Mouse (Mus musculus) limb, embryonic 15.5 days (tissue): ENCODE results near the gene Pdcd1lg2. TPM values are rescaled to one million over a fixed set of nuclear protein-coding genes. Genes with fewer than 3 reads are reported as not detected.
A peak's percentile ranks its signal among the peaks of the same experiment; 100 is the strongest.

Experiments used
- ATAC-seq: fragments of 200-750 bp; cut with Nextera tagmentation; 2 replicates; pipeline ENCODE4 v1.8.0; 2017; ENCODE audit warnings: low read depth, moderate TSS enrichment; ENCODE audit not compliant: insufficient number of reproducible peaks, low FRiP score, low TSS enrichment
- H3K27ac ChIP-seq: fragments of 300-500 bp; sonication (generic); 2 replicates; pipeline ENCODE4 v1.5.1; 2015; ENCODE audit warnings: moderate library complexity, mild to moderate bottlenecking, inconsistent platforms
- H3K27me3 ChIP-seq: fragments of 300-500 bp; sonication (generic); 2 replicates; pipeline ENCODE4 v1.6.1; 2015; ENCODE audit warnings: inconsistent platforms
- H3K36me3 ChIP-seq: fragments of 300-500 bp; sonication (generic); 2 replicates; pipeline ENCODE4 v1.6.1; 2015; ENCODE audit warnings: inconsistent platforms
- H3K4me1 ChIP-seq: fragments of 300-500 bp; sonication (generic); 2 replicates; pipeline ENCODE4 v1.6.1; 2015; ENCODE audit warnings: inconsistent platforms
- H3K4me2 ChIP-seq: fragments of 300-500 bp; sonication (generic); 2 replicates; pipeline ENCODE4 v1.6.1; 2015; ENCODE audit warnings: mild to moderate bottlenecking, inconsistent platforms
- H3K4me3 ChIP-seq: fragments of 300-500 bp; sonication (generic); 2 replicates; pipeline ENCODE4 v1.5.1; 2015; ENCODE audit warnings: mild to moderate bottlenecking, inconsistent platforms
- H3K9ac ChIP-seq: fragments of 300-500 bp; sonication (generic); 2 replicates; pipeline ENCODE4 v1.6.1; 2015; ENCODE audit warnings: inconsistent platforms
- H3K9me3 ChIP-seq: fragments of 300-500 bp; sonication (generic); 2 replicates; pipeline ENCODE4 v1.6.1; 2016; ENCODE audit warnings: inconsistent platforms
- WGBS: fragments of 180-500 bp; shearing (Covaris S2); methylation state at CpG from one replicate; pipeline ENCODE4 v1.1.7; 2015; 5-methylcytosine and 5-hydroxymethylcytosine counted together
- polyA plus RNA-seq: library from polyadenylated mRNA; unstranded; fragments of >200 nt; fragmentation: Nextera tagmentation; extraction: Ambion mirVana; gene quantifications from 2 replicates; pipeline ENCODE4 v1.2.1, GENCODE M21; 2015

Pdcd1lg2 gene
- polyA plus RNA-seq, 1 experiment from 2014 or later: not detected

DNA sequence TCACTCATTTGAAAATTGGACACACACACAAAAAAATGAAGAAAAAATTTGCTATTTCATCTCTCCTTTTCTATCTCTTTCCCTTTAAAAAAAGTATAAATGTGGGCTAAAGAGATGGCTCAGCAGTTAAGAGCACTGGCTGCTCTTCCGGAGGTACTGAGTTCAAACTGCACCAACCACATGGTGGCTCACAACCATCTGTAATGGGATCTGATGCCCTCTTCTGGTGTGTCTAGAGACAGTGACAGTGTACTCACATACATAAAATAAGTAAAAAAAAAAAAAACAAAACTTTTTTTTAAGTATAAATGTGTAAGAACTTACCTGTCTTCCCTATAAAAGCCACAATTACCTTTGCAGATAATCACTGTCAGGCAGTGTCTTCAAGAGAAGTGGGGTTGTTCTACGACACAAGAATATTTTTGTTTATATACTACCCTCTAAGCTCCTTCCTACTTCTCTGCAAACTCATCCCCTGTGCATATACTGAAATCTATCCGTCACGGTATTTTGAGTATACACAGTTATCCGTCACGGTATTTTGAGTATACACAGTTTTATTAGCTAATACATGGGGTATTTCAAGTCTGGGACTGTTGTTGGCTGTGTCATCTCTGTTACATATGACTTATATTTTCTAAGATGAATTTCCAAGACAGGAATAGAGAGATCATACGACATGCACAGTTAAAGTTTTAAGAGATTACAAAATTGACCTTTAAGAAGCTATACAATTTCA is 40.0 kb upstream of the Pdcd1lg2 start:
- H3K9ac ChIP-seq: no peak overlapping the region
- H3K9me3 ChIP-seq: no peaks in the 10 kb centered on the region
- H3K27me3 ChIP-seq: no peaks in the 10 kb centered on the region
- H3K4me3 ChIP-seq: no peak overlapping the region
- no peak overlapping the region for H3K27ac ChIP-seq
- H3K4me2 ChIP-seq: no peak overlapping the region
- H3K36me3 ChIP-seq: no peaks in the 10 kb centered on the region
- ATAC-seq: no peak
- 82% methylated on average over 7 of the region's 7 CpGs for WGBS
- H3K4me1 ChIP-seq: peaks cover 5% of the 10 kb centered on the region; the same call in 1 of the 2 replicates

DNA sequence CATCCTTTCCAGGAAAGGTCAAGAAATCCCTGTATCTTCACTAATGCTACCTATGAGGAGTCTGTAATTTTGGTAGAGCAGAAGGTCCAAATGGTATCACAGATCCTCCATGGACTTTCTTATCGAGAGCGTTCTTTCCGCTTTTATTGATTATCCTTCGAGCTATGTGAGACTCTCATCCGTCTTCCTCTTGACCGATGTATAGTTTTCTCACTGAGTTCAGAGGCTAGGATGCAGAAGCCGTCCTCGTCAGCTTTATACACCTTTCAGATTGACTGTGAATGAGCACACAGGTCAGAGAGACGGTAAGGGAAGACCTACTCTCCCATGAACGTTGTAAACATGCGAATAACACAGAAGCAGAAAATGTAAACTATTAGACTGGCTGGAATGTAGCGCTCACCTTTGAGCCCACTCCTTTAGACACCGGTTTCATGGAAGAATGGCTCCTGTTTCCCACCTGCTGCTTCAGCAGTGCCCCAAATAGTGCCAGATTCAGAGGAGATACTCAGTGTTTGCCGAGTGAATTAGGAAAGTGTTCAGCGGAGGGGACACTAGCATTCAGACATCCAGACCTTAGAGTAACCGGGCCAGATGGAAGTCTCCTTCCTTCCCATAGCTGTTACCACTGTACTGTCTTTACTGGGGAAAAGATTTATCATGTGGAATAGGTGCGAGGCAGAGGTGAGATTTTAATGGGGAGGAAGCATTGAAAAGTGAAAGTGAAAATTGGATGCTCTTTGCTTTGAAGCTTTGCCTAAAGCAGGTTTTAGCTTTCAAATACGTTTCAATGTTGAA is 39.2 kb upstream of the Pdcd1lg2 start:
- H3K27ac ChIP-seq: no peak overlapping the region; the same call in 1 of the 2 replicates
- H3K36me3 ChIP-seq: no peaks in the 10 kb centered on the region
- H3K4me3 ChIP-seq: 0 out of 2 replicates have a peak overlapping the region, but pooled peaks have one; percentile 0

DNA sequence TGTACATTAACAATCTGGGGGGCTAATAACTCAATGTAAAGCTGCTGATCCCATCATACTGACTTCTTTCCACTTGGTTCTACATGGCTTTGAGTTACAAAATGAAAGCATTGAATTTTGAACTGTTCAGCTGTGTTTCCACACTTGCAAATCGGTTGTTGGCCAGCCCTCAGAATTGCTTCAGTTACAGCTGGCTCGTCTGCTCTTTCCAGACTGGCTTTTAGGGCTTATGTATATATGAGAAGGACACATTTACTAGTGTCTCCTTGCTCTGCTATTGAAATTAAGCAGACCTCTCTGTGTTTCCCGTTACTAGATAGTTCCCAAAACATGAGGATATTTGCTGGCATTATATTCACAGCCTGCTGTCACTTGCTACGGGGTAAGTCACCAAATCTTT is 38.6 kb upstream of the Pdcd1lg2 start:
- no peaks in the 10 kb centered on the region for H3K27me3 ChIP-seq
- 32% methylated on average over 4 of the region's 4 CpGs for WGBS
- no peaks in the 10 kb centered on the region for H3K36me3 ChIP-seq
- H3K4me1 ChIP-seq: 0 out of 2 replicates have a peak, but pooled peaks cover 3% of the 10 kb centered on the region
- H3K4me3 ChIP-seq: 0 out of 2 replicates have a peak overlapping the region, but pooled peaks have one; percentile 0
- H3K4me2 ChIP-seq: peak overlapping the region; percentile 13
- no peak overlapping the region for H3K9ac ChIP-seq
- no peaks in the 10 kb centered on the region for H3K9me3 ChIP-seq
- ATAC-seq: no peak
- H3K27ac ChIP-seq: no peak overlapping the region; the same call in 1 of the 2 replicates

More for the DNA sequence above, 39.2 kb upstream of the Pdcd1lg2 start:
- no peaks in the 10 kb centered on the region for H3K9me3 ChIP-seq
- ATAC-seq: no peak
- peaks cover 5% of the 10 kb centered on the region; the same call in 1 of the 2 replicates for H3K4me1 ChIP-seq
- peak overlapping the region; percentile 13 for H3K4me2 ChIP-seq
- no peak overlapping the region for H3K9ac ChIP-seq
- H3K27me3 ChIP-seq: no peaks in the 10 kb centered on the region
- WGBS: 73% methylated on average over 18 of the region's 18 CpGs

DNA sequence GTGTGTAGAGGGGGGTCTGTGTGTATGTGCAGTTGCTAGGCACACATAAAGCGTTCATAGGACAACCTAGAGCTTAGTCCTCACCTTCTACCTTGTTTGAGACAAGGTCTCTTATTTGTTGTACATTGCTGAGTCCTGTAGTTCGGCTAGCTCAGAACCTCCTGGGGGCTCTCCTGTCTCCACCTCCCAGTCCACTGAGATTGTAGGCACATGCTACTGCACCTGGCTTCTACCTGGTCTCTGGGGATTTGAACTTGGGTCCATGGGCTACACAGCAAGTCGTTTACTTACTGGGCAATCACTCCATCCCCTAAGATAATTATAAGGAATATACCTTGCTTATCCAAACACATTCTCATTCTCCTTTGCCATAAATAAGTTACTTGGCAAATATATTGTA is 38.1 kb upstream of the Pdcd1lg2 start:
- no peak for ATAC-seq
- H3K4me2 ChIP-seq: no peak overlapping the region

DNA sequence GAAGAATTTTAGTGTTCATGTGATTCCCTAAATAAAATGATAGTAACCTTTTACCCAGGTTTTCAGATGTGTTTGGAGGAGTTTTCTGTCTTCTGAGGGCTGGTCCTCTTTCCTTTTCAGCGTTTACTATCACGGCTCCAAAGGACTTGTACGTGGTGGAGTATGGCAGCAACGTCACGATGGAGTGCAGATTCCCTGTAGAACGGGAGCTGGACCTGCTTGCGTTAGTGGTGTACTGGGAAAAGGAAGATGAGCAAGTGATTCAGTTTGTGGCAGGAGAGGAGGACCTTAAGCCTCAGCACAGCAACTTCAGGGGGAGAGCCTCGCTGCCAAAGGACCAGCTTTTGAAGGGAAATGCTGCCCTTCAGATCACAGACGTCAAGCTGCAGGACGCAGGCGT is 37.3 kb upstream of the Pdcd1lg2 start:
- Histone ChIP-seq H3K27me3 (no peaks in the 10 kb centered on the region), H3K9ac (no peak overlapping the region), H3K4me1 (no peaks in the 10 kb centered on the region), H3K4me2 (peak overlapping the region; percentile 29), H3K9me3 (no peaks in the 10 kb centered on the region), H3K36me3 (no peaks in the 10 kb centered on the region), H3K4me3 (no peak overlapping the region), H3K27ac (no peak overlapping the region)
- 38% methylated on average over 11 of the region's 11 CpGs for WGBS
- ATAC-seq: no peak

More for the DNA sequence above, 38.1 kb upstream of the Pdcd1lg2 start:
- no peak overlapping the region for H3K9ac ChIP-seq
- WGBS: 84% methylated on average over 3 of the region's 3 CpGs
- H3K4me3 ChIP-seq: no peak overlapping the region
- no peak overlapping the region for H3K27ac ChIP-seq
- H3K9me3 ChIP-seq: no peaks in the 10 kb centered on the region
- no peaks in the 10 kb centered on the region for H3K36me3 ChIP-seq
- no peaks in the 10 kb centered on the region for H3K4me1 ChIP-seq
- no peaks in the 10 kb centered on the region for H3K27me3 ChIP-seq

DNA sequence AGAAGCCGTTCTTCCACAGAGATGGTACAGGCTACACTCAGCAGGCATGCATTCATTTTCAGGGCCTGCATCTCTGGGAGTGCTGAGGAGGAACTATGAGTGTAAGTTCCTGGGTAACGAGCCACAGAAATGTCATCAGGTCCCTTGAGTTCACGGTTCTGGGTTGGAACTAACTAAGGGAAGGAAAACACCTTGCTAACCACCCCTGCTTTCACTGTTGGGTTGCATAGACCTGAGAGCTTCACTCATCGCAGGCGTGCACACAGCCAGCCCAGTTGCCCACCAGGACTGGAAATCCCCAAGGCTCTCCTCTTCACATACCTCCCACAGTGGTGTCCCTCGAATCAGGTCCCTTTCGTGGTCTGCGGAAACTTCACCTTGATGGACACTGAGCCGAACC is 35.8 kb upstream of the Pdcd1lg2 start:
- no peak overlapping the region for H3K27ac ChIP-seq
- WGBS: 86% methylated on average over 9 of the region's 9 CpGs
- H3K4me1 ChIP-seq: no peaks in the 10 kb centered on the region
- no peak for ATAC-seq
- no peaks in the 10 kb centered on the region for H3K27me3 ChIP-seq
- H3K4me3 ChIP-seq: no peak overlapping the region
- no peak overlapping the region for H3K9ac ChIP-seq
- H3K36me3 ChIP-seq: no peaks in the 10 kb centered on the region
- no peaks in the 10 kb centered on the region for H3K9me3 ChIP-seq
- no peak overlapping the region for H3K4me2 ChIP-seq

DNA sequence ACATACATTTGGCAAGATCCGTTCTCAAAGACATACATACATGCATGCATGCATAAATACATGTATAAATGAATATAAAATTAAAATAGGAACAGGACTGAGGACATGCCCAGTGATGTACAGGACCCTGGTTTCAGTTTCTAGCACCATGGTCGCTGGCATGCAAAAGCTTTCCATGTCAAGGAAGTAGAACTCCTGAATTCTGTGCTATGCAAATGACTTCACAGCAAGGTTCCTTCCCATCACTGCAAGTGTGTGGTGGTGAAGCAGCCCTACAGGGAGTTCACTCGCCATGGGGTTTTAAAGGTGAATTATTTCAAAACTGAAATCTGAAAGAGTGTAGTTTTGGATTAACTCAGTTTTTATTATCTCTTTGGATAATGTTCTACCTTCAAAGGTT is 34.3 kb upstream of the Pdcd1lg2 start:
- Histone ChIP-seq H3K4me1 (no peaks in the 10 kb centered on the region), H3K4me3 (no peak overlapping the region), H3K9ac (no peak overlapping the region), H3K9me3 (no peaks in the 10 kb centered on the region), H3K4me2 (no peak overlapping the region), H3K36me3 (no peaks in the 10 kb centered on the region), H3K27me3 (no peaks in the 10 kb centered on the region), H3K27ac (no peak overlapping the region)
- WGBS: 78% methylated on average over 3 of the region's 3 CpGs
- ATAC-seq: no peak

- H3K4me2 ChIP-seq: no peak overlapping the region
- H3K4me1 ChIP-seq: no peaks in the 10 kb centered on the region
- H3K27ac ChIP-seq: no peak overlapping the region
- H3K4me3 ChIP-seq: no peak overlapping the region
- no peak for ATAC-seq
- 85% methylated on average over 14 of the region's 14 CpGs for WGBS
- H3K9ac ChIP-seq: no peak overlapping the region
- H3K36me3 ChIP-seq: no peaks in the 10 kb centered on the region
- no peaks in the 10 kb centered on the region for H3K9me3 ChIP-seq
- H3K27me3 ChIP-seq: no peaks in the 10 kb centered on the region
Measured at GRCm38 (mm10) chr19:29379839-29380603, 30.7 kb upstream of the Pdcd1lg2 start.

- Histone ChIP-seq H3K9ac (no peak overlapping the region), H3K4me2 (no peak overlapping the region), H3K4me3 (no peak overlapping the region), H3K9me3 (no peaks in the 10 kb centered on the region), H3K27ac (no peak overlapping the region), H3K4me1 (no peaks in the 10 kb centered on the region), H3K27me3 (no peaks in the 10 kb centered on the region), H3K36me3 (no peaks in the 10 kb centered on the region)
- 92% methylated on average over 5 of the region's 5 CpGs for WGBS
- no peak for ATAC-seq
Measured at GRCm38 (mm10) chr19:29383368-29383767, 27.4 kb upstream of the Pdcd1lg2 start.

DNA sequence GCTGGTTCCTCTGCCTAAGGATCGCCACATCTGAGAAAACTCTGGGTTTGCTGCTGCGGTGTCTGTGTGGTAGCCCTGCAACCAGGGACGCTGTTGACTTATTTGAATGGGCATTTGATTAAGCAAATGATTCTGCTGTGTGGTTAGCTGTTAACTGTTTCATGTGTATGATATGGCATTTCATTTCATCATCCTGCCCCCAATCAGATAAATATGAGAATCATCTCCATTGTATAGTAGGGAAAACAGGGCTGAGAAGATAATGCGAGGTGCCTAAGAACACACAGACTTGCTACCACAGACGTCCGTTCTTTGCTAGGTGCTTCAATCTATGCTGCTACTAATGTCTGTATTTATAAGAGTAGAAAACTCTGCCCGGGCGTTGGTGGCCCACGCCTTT is 26.3 kb upstream of the Pdcd1lg2 start:
- Histone ChIP-seq H3K4me3 (no peak overlapping the region), H3K27ac (no peak overlapping the region), H3K27me3 (no peaks in the 10 kb centered on the region), H3K4me2 (no peak overlapping the region), H3K36me3 (no peaks in the 10 kb centered on the region), H3K9me3 (no peaks in the 10 kb centered on the region), H3K4me1 (no peaks in the 10 kb centered on the region), H3K9ac (no peak overlapping the region)
- WGBS: 81% methylated on average over 9 of the region's 9 CpGs
- no peak for ATAC-seq

GRCm38 (mm10) chr19:29384994-29385393 is 25.7 kb upstream of the Pdcd1lg2 start:
- no peaks in the 10 kb centered on the region for H3K27me3 ChIP-seq
- no peak overlapping the region for H3K4me3 ChIP-seq
- no peak overlapping the region for H3K4me2 ChIP-seq
- H3K36me3 ChIP-seq: no peaks in the 10 kb centered on the region
- H3K9me3 ChIP-seq: no peaks in the 10 kb centered on the region
- H3K4me1 ChIP-seq: no peaks in the 10 kb centered on the region
- WGBS: 77% methylated on average over 6 of the region's 6 CpGs
- ATAC-seq: no peak
- no peak overlapping the region for H3K27ac ChIP-seq
- H3K9ac ChIP-seq: no peak overlapping the region
